Mouse (Mus musculus) heart, postnatal 0 days (tissue): ENCODE measurements around the gene Tvp23b.

Source experiments
- CTCF ChIP-seq: IDR thresholded peaks from 2 replicates; pipeline ENCODE4 v1.5.1; 2016; ENCODE audit warnings: antibody characterized with exemption, control low read depth, low read depth
- EP300 ChIP-seq: IDR thresholded peaks from 2 replicates; pipeline ENCODE4 v1.6.1; 2016; ENCODE audit warnings: antibody characterized with exemption, low read depth

DNA sequence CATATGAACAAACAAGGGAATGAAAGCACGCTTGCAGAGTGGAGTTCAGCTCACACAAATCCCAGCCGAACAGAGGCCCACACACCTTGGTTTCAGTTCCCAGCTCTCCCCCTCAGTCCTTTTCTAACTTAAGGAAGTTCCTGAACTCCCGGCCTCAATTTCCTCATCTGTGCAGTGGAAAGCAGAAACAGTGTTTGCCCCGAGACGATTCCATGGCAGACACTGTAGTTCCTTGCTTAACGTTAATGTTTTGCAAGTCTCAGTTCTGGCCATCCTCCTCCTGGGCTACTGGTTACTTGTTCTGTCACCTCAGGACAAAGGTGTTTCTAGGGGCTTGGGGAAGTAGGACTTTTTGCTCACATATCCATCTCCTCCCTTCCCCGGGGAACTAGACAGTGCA, 12.6 kb upstream of the Tvp23b start:
- TF ChIP-seq CTCF (no peak), EP300 (no peak)
